Mouse (Mus musculus): ENCODE results near the gene A330070K13Rik.

- TF ChIP-seq CTCF (IDR thresholded peaks at IDR 0.05; ENCODE audit: borderline replicate concordance, insufficient read depth, low read length) (no peak), POLR2A (IDR thresholded peaks at IDR 0.05; ENCODE audit: low read depth, low read length) (no peak)
Observed at GRCm38 (mm10) chr5:130331206-130331605, 53.2 kb downstream of the A330070K13Rik start.

All from embryonic fibroblast, embryonic 13.5 days (primary cell).